In the genomic region with DNA sequence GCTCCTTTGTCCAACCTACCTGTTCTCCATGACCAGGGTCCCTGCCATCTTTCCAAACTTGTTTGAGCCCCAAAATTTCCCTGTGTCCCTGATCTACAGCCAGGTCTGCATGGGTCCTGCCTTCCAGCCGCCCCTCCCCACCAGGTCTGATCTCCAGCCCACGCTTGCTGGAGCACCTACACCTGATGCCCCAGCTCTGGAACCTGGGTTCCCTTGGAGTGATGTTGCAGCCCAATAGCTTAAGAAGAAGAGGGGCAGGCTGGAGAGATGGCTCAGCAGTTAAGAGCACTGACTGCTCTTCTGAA, we compare ENCODE assay signal across 9 mouse cellular contexts. TPM values are rescaled to one million over a fixed set of nuclear protein-coding genes. Genes with fewer than 3 reads are reported as not detected.
A peak's percentile ranks its signal among the peaks of the same experiment; 100 is the strongest.
DNase-seq lines count a peak whose midpoint lies in the region; ATAC-seq and TF ChIP-seq lines count a peak whose summit lies in the region.
"Had no signal": no experiment of that assay in that cellular context is flagged by ENCODE, and none has a peak within 500 bp of the region (broad histone marks: within the 10 kb centered on the region; RNA-seq: fewer than 3 reads in every experiment).

No protein-coding gene starts in this region.

- 0 out of 2 replicates have a peak overlapping the region, but pooled peaks have one; percentile 40 for H3K9ac ChIP-seq in heart, embryonic 12.5 days

- H3K27me3 ChIP-seq in heart, embryonic 12.5 days (replicated peaks) = no peaks in the 10 kb centered on the region
- H3K27me3 ChIP-seq in G1E (ENCODE audit: insufficient read depth, low read length) = no peaks in the 10 kb centered on the region
- peaks cover 29% of the 10 kb centered on the region for H3K27me3 ChIP-seq in hindbrain, embryonic 10.5 days (ENCODE audit: insufficient read depth, poor library complexity, severe bottlenecking)

- no peaks in the 10 kb centered on the region for H3K79me2 ChIP-seq in macrophage (ENCODE audit: inconsistent target)

- 67% methylated on average over 2 of the region's 2 CpGs for WGBS in heart, embryonic 12.5 days
- 68% methylated on average over 2 of the region's 2 CpGs for WGBS in hindbrain, embryonic 10.5 days
- 77% methylated on average over 2 of the region's 2 CpGs for WGBS in macrophage (ENCODE audit: missing documents)

- H3K27ac ChIP-seq in heart, embryonic 12.5 days (ENCODE audit: poor library complexity, severe bottlenecking) = peak overlapping the region; percentile 46; the same call in 1 of the 2 replicates
- peak overlapping the region; percentile 71 for H3K27ac ChIP-seq in hindbrain, embryonic 10.5 days
- H3K27ac ChIP-seq in macrophage = no peak overlapping the region

- H3K9me3 ChIP-seq in heart, embryonic 12.5 days (replicated peaks) = no peaks in the 10 kb centered on the region
- H3K9me3 ChIP-seq in G1E (replicated peaks) = no peaks in the 10 kb centered on the region
- no peaks in the 10 kb centered on the region for H3K9me3 ChIP-seq in hindbrain, embryonic 10.5 days

- peaks cover 45% of the 10 kb centered on the region for H3K4me1 ChIP-seq in heart, embryonic 12.5 days (replicated peaks)
- peaks cover 89% of the 10 kb centered on the region for H3K4me1 ChIP-seq in G1E (ENCODE audit: insufficient read depth, low read depth, low read length)
- H3K4me1 ChIP-seq in hindbrain, embryonic 10.5 days (replicated peaks) = peaks cover 32% of the 10 kb centered on the region

- intact Hi-C loops in heart, postnatal 14 days (cut with DNase I) = no loop called here

- peak overlapping the region; percentile 59 for H3K4me3 ChIP-seq in heart, embryonic 12.5 days
- H3K4me3 ChIP-seq in G1E (ENCODE audit: low read depth, low read length) = peak overlapping the region; percentile 68
- H3K4me3 ChIP-seq in hindbrain, embryonic 10.5 days = peak overlapping the region; percentile 76
- peak overlapping the region; percentile 35 for H3K4me3 ChIP-seq in macrophage (ENCODE audit: inconsistent target)

- TF ChIP-seq CTCF in G1E (IDR thresholded peaks at IDR 0.05; ENCODE audit: low read depth, low read length) = no peak

- DNase-seq in heart, postnatal 14 days = no peak
- no peak for DNase-seq in G1E (ENCODE audit: low spot score)
- DNase-seq in hindbrain, embryonic 10.5 days (ENCODE audit: low spot score) = no peak
- DNase-seq in adrenal gland, adult 18-20 months (ENCODE audit: low spot score in 2 of 2) = no peak
- no peak for DNase-seq in c-Kit-positive CD71-positive TER-119-positive erythroid progenitor cells, embryonic 14.5 days (ENCODE audit: low spot score)
- DNase-seq in layer of hippocampus, adult 9-10 months (ENCODE audit: low spot score) = no peak

- H3K4me2 ChIP-seq in heart, embryonic 12.5 days = peak overlapping the region; percentile 100

- H3K36me3 ChIP-seq in heart, embryonic 12.5 days = no peaks in the 10 kb centered on the region
- H3K36me3 ChIP-seq in G1E (replicated peaks) (peaks cover 29% of the 10 kb centered on the region), macrophage (ENCODE audit: inconsistent target) (no peaks in the 10 kb centered on the region)
- no peaks in the 10 kb centered on the region for H3K36me3 ChIP-seq in hindbrain, embryonic 10.5 days

- no peak for ATAC-seq in heart, embryonic 12.5 days (ENCODE audit: insufficient number of reproducible peaks, low FRiP score)
- ATAC-seq in G1E (ENCODE audit: extremely low read depth, insufficient number of reproducible peaks, low FRiP score, poor library complexity, severe bottlenecking) = no peak

RNA-seq across cellular contexts. Expression of a gene that starts 0.7 kb away (rescaled TPM):
- polyA plus RNA-seq in heart, embryonic 12.5 days (2016; fragmentation: Nextera tagmentation; extraction: Ambion mirVana) = 30.9 and 31.1 TPM in 2 replicates
- total RNA-seq in heart, postnatal 14 days (2021) = 10 to 100 TPM; 31.8 to 31.9 TPM
- total RNA-seq in G1E (2014; fragmentation: Nextera tagmentation) = 84.5 and 116 TPM in 2 replicates
- 3.6 and 4.8 TPM in 2 replicates for total RNA-seq in G1E (2017)
- 50.0 and 54.6 TPM in 2 replicates for polyA plus RNA-seq in G1E (2012)
- 7.5 and 7.8 TPM in 2 replicates for polyA plus RNA-seq in hindbrain, embryonic 10.5 days (2016; fragmentation: Nextera tagmentation; extraction: Ambion mirVana)
- under 1 TPM in 2 of 26 experiments, not detected in 24; 0.38 to 0.54 TPM for total RNA-seq in macrophage (2018; cell fraction: chromatin; rRNA removed)
- total RNA-seq in macrophage (2018; cell fraction: cytosol; rRNA removed) = under 1 TPM in 10 of 26 experiments, not detected in 16; 0.04 to 0.30 (median 0.08) TPM
- not detected for total RNA-seq in macrophage (2018; cell fraction: nucleus; rRNA removed)
- polyA plus RNA-seq in macrophage (2018) = not detected in 3 replicates
- 10 to 100 TPM; 32.8 to 39.8 TPM for total RNA-seq in adrenal gland, adult 18-20 months (2021)

RNA-seq across cellular contexts. Expression of a gene that starts 11.3 kb away (rescaled TPM):
- polyA plus RNA-seq in heart, embryonic 12.5 days (2016; fragmentation: Nextera tagmentation; extraction: Ambion mirVana) = 0.13 and 0.82 TPM in 2 replicates
- total RNA-seq in heart, postnatal 14 days (2021) = not detected
- total RNA-seq in G1E (2014; fragmentation: Nextera tagmentation) (not detected in 2 replicates), G1E (2017) (not detected in 2 replicates)
- polyA plus RNA-seq in G1E (2012) (not detected in 2 replicates), macrophage (2018) (not detected in 3 replicates)
- polyA plus RNA-seq in hindbrain, embryonic 10.5 days (2016; fragmentation: Nextera tagmentation; extraction: Ambion mirVana) = not detected in 2 replicates
- total RNA-seq in macrophage (2018; cell fraction: chromatin; rRNA removed) = not detected
- total RNA-seq in macrophage (2018; cell fraction: cytosol; rRNA removed) = not detected
- total RNA-seq in macrophage (2018; cell fraction: nucleus; rRNA removed) = not detected
- not detected for total RNA-seq in adrenal gland, adult 18-20 months (2021)
- polyA plus RNA-seq: large intestine, adult 2 months had no signal

RNA-seq across cellular contexts. Expression of a gene that starts 15.4 kb away (rescaled TPM):
- polyA plus RNA-seq in heart, embryonic 12.5 days (2016; fragmentation: Nextera tagmentation; extraction: Ambion mirVana) = 16.5 and 17.4 TPM in 2 replicates
- 1 to 10 TPM; 1.6 to 2.5 TPM for total RNA-seq in heart, postnatal 14 days (2021)
- 2.4 and 7.3 TPM in 2 replicates for total RNA-seq in G1E (2014; fragmentation: Nextera tagmentation)
- total RNA-seq in G1E (2017) = 1.5 and 2.6 TPM in 2 replicates
- 0.09 TPM in 1 of 2 replicates, not detected in the other for polyA plus RNA-seq in G1E (2012)
- 15.4 and 24.5 TPM in 2 replicates for polyA plus RNA-seq in hindbrain, embryonic 10.5 days (2016; fragmentation: Nextera tagmentation; extraction: Ambion mirVana)
- 1 to 10 TPM in 15 of 26 experiments, under 1 TPM in 2, not detected in 9; 0.93 to 8.9 (median 1.8) TPM for total RNA-seq in macrophage (2018; cell fraction: chromatin; rRNA removed)
- total RNA-seq in macrophage (2018; cell fraction: cytosol; rRNA removed) = 1 to 10 TPM in 18 of 26 experiments, under 1 TPM in 8; 0.75 to 2.1 (median 1.2) TPM
- total RNA-seq in macrophage (2018; cell fraction: nucleus; rRNA removed) = 1 to 10 TPM in 16 of 26 experiments, under 1 TPM in 4, not detected in 6; 0.63 to 5.8 (median 1.4) TPM
- 1.6 to 2.2 TPM (median 1.6 TPM) in 3 replicates for polyA plus RNA-seq in macrophage (2018)
- total RNA-seq in adrenal gland, adult 18-20 months (2021) = 1 to 10 TPM; 5.9 to 6.5 TPM

RNA-seq across cellular contexts. Expression of a gene that starts 26.3 kb away (rescaled TPM):
- 76.0 and 79.1 TPM in 2 replicates for polyA plus RNA-seq in heart, embryonic 12.5 days (2016; fragmentation: Nextera tagmentation; extraction: Ambion mirVana)
- 10 to 100 TPM; 22.1 to 27.3 TPM for total RNA-seq in heart, postnatal 14 days (2021)
- total RNA-seq in G1E (2014; fragmentation: Nextera tagmentation) = 228 and 271 TPM in 2 replicates
- total RNA-seq in G1E (2017) = 52.1 and 57.4 TPM in 2 replicates
- 141 and 175 TPM in 2 replicates for polyA plus RNA-seq in G1E (2012)
- polyA plus RNA-seq in hindbrain, embryonic 10.5 days (2016; fragmentation: Nextera tagmentation; extraction: Ambion mirVana) = 166 and 173 TPM in 2 replicates
- 10 to 100 TPM; 28.7 to 99.5 (median 49.8) TPM for total RNA-seq in macrophage (2018; cell fraction: chromatin; rRNA removed)
- 10 to 100 TPM; 38.1 to 55.5 (median 45.5) TPM for total RNA-seq in macrophage (2018; cell fraction: cytosol; rRNA removed)
- 100 to 1,000 TPM in 1 of 26 experiments, 10 to 100 TPM in 25; 32.0 to 114 (median 50.3) TPM for total RNA-seq in macrophage (2018; cell fraction: nucleus; rRNA removed)
- polyA plus RNA-seq in macrophage (2018) = 32.6 to 59.9 TPM (median 52.5 TPM) in 3 replicates
- 10 to 100 TPM; 48.4 to 53.4 TPM for total RNA-seq in adrenal gland, adult 18-20 months (2021)

RNA-seq across cellular contexts. Expression of a gene that starts 26.3 kb away (rescaled TPM):
- polyA plus RNA-seq in heart, embryonic 12.5 days (2016; fragmentation: Nextera tagmentation; extraction: Ambion mirVana) = 37.1 and 40.1 TPM in 2 replicates
- total RNA-seq in heart, postnatal 14 days (2021) = 10 to 100 TPM; 69.2 to 71.6 TPM
- 90.1 and 92.9 TPM in 2 replicates for total RNA-seq in G1E (2014; fragmentation: Nextera tagmentation)
- total RNA-seq in G1E (2017) = 44.9 and 53.6 TPM in 2 replicates
- 77.8 and 82.4 TPM in 2 replicates for polyA plus RNA-seq in G1E (2012)
- 37.9 and 47.4 TPM in 2 replicates for polyA plus RNA-seq in hindbrain, embryonic 10.5 days (2016; fragmentation: Nextera tagmentation; extraction: Ambion mirVana)
- total RNA-seq in macrophage (2018; cell fraction: chromatin; rRNA removed) = 100 to 1,000 TPM in 16 of 26 experiments, 10 to 100 TPM in 10; 50.3 to 218 (median 119) TPM
- total RNA-seq in macrophage (2018; cell fraction: cytosol; rRNA removed) = 10 to 100 TPM; 26.5 to 42.9 (median 37.6) TPM
- total RNA-seq in macrophage (2018; cell fraction: nucleus; rRNA removed) = 10 to 100 TPM; 40.4 to 94.7 (median 62.9) TPM
- 36.0 to 36.7 TPM (median 36.3 TPM) in 3 replicates for polyA plus RNA-seq in macrophage (2018)
- 10 to 100 TPM; 83.5 to 90.2 TPM for total RNA-seq in adrenal gland, adult 18-20 months (2021)
